Mouse (Mus musculus) lung, postnatal 36 days (tissue): ENCODE measurements around the gene Gemin5.
"Not testable (repeated sequence)": the region's sequence is repeated elsewhere in the genome, so short reads cannot be mapped to it uniquely, and the experiment has no call there.

ENCODE experiments used
- DNase-seq: peaks from one replicate; pipeline ENCODE4 v3.0.0; 2022; ENCODE audit warnings: mixed read lengths

Gene Gemin5

DNA sequence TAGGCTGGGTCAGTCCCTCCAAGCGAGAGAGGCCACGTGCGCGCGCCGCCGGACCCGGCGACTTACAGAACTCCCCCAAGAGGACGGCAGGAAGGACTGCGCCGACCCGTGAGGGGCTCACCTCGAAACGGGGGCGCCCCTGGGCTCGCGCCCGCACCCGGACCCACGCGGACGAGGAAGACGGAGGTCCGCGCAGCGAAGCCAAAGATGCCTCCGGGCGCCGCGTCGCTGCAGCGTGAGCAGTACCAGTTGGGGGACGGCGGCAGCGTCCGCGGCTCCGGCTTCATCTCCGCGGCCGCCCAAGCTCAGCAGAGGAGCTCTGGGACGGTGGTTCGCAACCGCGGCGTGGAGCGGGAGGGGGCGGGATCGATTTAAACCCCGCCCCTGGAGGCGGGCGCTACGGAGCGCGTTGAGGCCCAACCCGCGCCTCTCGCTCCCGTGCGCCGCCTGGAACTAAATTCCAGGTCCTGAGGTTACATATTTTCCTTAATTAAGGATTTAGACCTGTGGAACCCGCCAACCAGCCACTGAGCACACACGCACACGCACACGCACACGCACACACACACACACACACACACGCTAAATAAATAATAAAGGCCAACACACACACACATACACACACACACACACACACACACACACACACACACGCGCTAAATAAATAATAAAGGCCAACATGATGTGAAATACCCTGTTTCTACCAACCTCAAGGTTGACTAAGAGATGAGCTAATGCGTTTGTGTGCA, at the start of gene Gemin5:
TSS of gene Gemin5 (minus strand) at position 373 of the 749 bp plus-strand sequence.
- DNase-seq: peak; percentile 79

DNA sequence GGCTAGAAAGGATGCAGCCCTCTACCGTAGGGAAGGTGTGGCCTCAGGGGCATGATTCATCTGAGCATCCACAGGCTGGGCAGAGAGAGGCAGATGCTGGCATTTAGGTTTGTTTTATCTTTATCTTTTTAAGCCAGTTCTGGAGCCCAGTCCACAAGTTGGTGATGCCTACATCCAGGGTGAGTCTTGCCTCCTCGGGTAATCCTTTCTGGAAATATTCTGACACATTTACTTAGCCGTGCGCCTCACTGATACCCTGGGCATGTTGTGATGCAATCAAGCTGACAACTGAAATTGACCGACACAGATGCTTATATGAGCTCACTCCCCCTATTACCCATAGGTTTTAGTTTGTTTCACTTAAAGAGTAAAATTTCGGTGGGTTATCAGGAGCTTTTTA, 48.5 kb upstream of the Gemin5 start:
- DNase-seq: no peak

DNA sequence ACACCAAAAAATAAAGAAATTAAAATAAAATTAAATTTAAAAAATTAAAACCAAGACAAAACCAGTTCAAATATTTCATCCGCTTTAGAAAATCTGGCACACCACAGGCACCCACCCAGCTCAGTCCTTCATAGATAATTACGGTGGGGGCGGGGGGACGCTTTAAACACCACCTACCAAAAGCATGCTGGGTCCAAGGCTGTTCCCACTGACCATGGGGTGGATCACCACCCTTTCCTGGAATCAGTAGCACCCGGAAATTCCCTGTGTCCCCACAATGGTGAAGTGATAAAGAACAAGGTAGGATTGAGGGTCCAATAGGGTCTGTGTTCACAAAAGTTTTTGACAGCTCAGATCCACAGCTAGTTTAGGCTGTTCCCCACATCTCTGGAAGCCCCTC, 47.5 kb upstream of the Gemin5 start:
- no peak for DNase-seq

DNA sequence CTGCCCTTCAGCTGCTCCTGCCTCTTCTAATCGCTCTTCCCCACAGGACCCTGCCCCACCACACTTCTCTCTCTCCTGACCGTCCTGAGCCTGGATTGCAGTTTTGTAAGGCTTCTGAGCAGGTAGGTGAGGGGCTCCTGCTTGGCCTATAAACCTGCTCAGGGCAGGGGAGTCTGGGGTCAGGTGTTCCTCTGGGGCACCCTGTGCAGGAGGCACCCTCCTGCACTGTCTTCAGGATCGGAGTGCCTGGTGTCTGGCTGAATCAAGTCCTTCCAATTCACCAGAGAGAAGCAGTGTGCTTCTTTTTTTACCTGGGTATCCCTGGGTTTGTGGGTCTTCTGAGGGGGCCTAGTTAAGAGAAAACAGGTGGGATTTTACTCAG, 46.7 kb upstream of the Gemin5 start:
- DNase-seq: not testable (repeated sequence)

DNA sequence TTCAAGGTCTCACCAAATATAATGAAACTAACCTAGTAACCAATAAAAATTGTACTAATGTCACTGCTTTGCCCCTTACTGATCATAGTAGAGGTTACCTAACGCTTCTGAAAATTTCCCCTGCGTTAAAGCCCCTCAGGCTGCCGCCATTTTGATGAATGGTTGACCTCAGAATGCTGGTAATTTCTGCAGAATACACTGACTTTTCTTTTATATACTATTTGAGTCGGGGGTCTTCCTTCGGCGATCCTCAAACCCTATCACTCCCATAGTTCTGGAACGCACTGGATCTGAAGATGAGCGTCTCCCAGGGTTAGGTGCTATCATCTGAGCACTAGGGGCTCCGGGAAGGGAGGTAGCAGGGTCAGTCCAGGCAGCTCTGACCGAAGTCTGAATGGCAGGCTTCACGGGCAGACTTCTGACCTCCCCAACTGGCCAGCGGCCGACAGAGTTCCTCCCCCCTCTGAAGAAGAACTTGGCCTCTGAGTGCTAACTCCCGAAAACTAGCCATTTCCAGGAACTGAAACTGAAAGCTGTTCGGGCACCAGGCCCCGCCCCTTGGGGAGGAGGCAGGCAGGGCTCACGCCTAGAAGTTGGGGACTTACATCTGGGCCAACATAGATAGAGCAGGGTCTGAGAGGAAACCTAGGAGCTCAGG, 46.2 kb upstream of the Gemin5 start:
- peak; percentile 95 for DNase-seq

DNA sequence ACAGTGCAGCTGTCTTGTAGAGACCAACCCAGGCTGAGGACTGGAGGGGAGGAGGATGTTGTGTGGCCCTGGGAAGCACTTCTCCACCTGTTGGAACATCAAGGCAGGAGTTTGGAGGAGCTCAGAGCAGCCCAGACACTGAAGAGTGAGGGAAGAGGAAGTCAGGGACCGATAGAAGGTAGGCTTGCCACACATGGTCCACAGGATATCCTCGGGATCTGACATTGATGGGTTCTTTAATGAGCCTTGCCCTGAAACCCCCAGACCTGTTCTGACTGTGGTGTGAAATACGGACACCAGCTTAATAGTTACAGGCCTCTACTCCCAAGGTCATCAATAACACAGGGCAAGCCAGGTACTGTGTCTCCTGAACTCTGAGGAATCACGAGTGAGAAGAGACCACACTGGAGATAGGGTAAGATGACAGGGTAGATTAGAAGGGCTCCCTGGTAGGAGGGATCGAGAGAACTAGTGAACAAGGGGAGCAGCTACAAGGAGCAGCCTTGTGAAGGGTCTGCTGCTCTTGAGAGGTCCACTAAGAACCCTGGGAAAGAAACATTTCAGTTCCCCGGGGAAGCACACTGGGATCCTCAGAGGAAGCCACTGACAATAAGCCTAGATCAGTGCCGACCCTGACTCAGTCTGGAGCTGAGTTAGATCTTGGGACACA, 45.5 kb upstream of the Gemin5 start:
- no peak for DNase-seq

DNA sequence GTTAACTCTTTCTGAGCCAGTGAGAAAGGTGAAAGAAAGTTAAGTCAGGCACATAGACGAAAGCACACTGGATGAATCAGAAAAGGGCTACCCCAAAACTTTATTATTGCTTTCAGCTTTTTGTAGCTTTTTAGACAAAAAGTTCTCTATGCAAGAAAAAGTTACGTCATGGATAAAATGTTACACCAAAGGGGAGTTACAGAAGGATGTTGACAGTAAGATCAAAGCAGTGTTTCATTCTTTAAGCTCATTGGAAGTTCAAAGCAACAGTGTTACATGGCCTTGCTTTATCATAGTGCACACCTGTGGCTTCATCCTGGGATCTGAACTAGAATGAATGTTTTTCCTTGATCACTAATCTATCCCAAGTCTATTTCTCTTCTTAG, 43.3 kb upstream of the Gemin5 start:
- DNase-seq: no peak

DNA sequence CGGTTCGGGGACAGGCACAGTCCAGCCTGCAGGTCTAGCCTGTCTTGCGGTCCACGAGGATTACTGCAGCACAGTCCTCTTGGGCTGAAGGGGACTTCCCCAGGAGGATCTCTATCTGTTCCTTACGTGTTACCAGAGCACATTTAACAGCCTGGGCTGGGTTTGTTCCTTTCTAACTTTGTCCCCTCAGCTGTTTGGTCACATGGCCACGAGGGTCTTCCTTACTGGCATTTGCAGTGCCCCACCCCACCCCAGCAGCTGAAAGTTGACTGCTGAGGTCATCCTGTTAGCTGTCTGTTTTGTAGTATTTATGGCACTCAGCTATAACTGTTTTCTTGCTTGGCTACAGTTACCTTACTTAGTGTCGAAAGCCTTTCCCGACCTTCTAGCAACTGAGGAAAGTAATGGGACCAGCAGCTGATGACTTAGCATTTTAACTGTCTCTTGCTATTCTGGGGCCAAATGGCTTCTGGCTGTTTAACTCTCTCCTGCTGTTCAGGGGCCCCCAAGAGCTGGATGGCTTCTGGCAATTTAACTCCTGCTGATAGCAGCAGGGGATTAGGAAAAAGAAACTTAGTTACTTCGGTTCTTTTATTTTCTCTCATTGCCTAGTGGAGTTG, 42.8 kb upstream of the Gemin5 start:
- no peak for DNase-seq

DNA sequence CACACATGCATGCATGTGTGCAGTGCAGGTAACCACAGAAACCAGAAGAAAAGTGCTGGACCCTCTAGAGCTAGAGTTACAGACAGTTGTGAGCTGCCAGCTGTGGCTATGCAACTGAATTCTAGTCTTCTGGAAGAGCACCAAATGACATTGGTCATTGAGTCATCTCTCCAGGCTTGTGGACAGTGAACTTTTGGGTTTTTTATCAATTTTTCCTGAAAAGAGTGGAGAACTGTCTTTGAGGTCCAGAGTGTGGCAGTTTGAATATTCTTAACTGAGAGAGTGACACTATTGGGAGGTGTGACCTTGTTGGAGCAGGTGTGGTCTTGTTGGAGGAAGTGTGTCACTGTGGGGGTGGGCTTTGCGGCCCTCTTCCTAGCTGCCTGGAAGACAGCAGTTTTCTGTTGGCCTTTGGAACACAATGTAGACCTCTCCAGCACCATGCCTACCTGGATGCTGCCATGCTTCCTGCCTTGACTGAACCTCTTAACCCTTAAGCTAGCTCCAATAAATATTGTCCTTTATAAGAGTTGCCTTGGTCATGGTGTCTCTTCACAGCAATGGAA, 42.1 kb upstream of the Gemin5 start:
- no peak for DNase-seq

DNA sequence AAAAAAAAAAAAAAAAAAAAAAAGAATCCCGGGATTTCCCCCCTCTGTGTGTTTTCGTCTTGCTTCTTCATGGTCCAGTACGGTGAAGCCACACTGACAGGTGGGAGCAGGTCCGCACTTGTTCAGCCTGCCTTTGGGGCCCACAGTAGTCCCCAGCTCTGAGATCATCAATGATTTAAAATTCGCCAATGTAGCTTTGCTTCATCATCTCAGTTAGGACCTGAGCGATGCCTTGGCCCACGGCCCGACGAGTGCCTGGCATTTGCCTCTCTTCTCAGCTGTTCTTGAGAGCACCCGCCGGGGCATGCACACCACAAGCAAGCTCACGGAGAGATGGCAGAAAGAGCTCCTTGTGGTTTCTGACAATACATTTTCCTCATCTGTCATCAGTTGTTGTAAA, 32.7 kb upstream of the Gemin5 start:
- DNase-seq: no peak

DNA sequence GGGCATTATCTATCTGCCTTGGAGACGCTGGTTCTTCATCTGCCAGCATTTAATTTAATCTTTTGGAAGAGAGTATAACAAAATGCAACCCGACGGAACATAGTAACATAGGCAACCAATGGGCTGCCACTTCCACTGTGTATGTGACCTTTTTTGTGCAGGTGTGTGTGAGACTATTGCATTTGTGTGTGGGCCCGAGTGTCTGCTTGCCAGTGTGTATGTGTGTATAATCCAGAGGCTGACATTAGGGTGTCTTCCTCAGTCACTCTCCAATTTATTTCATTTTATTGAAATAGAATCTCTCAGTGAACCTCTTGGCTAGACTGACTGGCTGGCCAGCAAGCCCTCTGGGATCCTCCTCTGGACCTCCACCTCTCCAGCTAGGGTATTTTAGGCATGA, 31.9 kb upstream of the Gemin5 start:
- no peak for DNase-seq

DNA sequence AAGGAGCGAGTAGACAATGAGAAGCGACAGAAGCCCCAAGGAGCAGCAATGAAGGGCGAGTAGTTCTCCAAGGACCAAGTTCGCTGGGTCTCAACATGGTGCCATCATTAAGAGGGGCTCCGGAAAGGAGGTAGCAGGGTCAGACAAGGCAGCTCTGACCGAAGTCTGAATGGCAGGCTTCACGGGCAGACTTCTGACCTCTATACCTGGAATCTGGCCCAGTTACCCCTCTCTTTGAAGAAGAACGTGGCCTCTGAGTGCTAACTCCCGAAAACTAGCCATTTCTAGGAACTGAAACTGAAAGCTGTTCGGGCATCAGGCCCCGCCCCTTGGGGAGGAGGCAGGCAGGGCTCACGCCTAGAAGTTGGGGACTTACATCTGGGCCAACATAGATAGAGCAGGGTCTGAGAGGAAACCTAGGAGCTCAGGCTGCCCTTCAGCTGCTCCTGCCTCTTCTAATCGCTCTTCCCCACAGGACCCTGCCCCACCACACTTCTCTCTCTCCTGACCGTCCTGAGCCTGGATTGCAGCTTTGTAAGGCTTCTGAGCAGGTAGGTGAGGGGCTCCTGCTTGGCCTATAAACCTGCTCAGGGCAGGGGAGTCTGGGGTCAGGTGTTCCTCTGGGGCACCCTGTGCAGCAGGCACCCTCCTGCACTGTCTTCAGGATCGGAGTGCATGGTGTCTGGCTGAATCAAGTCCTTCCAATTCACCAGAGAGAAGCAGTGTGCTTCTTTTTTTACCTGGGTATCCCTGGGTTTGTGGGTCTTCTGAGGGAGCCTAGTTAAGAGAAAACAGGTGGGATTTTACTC, 31.1 kb upstream of the Gemin5 start, which contains the start of the genes Igtp and Irgm2:
TSS of gene Igtp (plus strand) at position 328 of the 809 bp plus-strand sequence.
TSS of gene Irgm2 (plus strand) at position 390 of the 809 bp plus-strand sequence.
- DNase-seq: peak; percentile 92

DNA sequence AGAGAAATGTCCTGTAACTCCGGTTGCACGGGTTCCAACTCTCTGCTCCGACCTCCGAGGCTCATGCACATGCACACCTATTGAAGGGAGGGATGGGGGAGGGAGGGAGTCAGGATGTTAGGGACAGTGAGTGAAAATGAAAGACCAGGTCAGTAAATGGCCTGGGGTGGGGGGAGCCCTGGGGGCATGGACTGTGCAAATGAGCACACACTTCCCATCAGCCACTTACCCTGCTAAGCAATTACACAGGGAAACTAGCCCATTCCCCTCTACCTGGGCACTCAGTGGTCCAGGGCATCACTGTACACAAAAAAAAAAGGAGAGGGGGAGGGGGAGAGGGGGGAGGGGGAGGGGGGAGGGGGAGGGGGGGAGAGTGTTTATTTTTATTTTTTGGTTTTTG, 30.3 kb upstream of the Gemin5 start:
- DNase-seq: no peak

DNA sequence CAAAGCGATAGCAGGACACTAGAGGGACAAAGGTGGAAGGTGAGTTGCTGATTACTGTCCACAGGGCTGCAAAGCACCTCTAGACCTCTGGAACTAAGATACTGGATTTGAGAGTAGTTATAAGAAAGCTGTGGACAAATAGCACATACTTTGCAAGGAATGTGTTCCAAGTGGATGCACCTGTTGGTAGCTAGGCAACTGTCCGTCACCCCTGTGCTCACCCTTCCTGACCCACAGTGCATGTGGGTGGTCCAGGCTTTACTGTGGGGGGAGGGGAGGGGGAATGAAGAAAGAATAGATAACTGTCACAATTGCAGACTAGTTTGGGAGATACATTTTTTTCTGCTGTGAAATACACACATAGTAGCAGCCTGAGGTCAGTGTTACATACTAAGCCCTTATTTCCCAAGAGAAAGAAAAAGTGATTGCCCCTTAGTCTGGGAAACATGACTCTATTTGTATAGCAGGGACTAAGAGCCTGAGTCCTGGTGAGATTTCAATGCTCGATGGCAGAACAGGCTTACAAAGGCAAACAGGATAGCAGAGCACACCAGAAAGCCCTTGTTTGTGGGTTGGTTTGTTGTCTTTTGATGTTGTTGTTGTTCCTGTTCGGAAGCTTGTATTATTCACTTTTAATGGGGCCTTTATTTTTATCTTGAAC, 25.7 kb upstream of the Gemin5 start:
- no peak for DNase-seq

DNA sequence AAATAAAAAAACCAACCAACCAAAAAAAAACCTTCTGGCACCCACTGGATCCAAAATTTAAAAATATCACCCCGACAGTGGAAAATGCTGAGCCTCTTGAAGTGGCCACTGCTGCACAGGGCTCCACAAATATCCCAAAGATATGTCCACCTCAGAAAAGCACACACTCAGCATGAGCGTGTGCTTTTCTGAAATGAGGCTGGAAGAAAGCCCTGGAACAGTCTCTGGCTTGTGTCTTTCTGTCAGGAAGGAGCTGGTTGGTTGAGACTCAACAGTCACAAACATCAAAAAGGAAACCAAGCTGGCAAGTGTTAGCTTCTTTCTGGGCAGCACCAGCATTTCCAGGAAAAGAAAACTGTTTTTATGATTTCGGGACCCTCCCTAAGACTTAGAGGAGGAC, 25.0 kb upstream of the Gemin5 start:
- no peak for DNase-seq

DNA sequence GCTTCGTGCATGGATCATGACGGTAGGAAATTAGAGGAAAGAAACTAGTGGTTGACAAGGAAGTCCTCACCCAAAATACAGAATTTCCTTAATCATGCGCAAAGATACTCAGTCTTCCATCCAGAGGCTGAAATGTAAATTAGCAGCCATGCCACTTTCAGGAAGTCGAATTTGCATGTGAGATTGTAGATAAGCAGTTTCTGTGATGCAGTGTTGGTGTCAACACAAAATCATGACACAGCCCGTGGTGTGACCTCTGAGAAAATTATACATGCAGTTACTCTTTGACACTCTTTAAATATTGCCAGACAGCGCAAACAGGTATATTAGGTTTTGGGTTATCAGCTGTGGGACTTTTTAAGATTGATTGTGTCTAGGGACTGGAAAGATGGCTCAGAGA, 21.3 kb upstream of the Gemin5 start:
- DNase-seq: no peak

DNA sequence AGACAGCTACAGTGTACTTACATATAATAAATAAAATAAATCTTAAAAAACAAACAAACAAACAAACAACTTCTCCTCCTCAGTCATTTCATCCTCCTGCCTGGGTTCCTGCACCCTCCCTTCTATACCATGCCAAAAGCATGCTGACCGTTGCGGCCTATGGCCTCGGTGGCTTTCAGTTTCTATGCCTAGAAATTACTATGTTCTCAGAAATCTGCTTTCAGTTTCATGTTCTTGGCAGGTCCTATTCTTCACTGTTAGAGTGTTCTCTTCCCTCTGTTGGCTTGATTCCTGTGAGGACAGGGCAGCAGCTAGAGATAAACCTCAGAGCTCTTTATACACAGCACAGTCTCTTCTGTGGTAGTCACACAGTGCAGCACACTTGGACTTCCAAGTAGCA, 15.2 kb upstream of the Gemin5 start:
- DNase-seq: peak; percentile 15

DNA sequence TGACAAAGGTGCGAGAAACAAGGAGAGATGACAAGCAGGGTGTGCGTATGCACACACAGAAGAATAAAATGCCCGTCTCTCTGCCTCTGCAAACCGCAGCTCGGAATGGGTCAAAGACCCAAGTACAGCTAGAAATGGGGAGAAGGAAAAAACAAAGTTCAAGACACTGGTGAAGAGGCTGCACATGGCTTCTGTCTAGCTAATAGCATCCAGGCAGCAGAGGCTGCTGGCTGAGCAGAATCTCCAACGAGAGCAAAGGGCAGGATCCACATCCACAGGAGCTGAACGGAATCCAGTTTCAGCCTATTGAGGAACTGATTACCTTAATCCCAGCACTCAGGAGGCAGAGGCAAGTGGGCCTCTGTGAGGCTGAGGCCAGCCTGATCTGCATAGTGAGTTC, 12.4 kb upstream of the Gemin5 start:
- DNase-seq: no peak

DNA sequence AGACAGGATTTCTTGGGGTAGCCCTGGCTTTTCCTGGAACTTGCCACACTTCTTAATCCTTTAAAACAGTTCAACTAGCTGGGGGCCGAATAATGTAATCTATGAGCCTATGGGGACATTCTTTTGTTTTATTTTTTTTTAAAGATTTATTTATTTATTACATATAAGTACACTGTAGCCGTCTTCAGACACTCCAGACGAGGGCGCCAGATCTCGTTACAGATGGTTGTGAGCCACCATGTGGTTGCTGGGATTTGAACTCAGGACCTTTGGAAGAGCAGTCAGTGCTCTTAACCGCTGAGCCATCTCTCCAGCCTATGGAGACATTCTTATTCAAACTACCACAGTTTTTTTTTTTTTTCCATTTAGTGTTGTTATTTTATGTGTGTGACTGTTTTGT, 11.6 kb upstream of the Gemin5 start:
- DNase-seq: peak; percentile 32

DNA sequence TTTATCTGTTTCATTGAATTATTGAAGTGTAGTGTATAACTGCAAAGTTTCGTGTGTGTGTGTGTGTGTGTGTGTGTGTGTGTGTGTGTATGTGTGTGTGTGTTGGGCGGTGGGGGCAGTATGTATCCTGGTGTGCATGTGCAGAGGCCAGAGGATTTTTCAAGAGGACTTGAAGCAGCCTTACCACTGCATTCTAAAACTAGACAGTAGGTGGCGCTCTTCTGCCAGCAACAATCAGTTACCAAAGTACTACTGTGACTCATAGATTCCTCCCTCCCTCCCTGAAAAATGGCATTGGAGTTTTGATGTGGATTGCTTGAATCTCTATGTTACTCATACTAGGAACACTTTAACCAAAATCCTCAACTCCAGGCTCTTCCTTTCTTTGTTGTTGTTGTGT, 11.2 kb upstream of the Gemin5 start:
- DNase-seq: peak; percentile 95

DNA sequence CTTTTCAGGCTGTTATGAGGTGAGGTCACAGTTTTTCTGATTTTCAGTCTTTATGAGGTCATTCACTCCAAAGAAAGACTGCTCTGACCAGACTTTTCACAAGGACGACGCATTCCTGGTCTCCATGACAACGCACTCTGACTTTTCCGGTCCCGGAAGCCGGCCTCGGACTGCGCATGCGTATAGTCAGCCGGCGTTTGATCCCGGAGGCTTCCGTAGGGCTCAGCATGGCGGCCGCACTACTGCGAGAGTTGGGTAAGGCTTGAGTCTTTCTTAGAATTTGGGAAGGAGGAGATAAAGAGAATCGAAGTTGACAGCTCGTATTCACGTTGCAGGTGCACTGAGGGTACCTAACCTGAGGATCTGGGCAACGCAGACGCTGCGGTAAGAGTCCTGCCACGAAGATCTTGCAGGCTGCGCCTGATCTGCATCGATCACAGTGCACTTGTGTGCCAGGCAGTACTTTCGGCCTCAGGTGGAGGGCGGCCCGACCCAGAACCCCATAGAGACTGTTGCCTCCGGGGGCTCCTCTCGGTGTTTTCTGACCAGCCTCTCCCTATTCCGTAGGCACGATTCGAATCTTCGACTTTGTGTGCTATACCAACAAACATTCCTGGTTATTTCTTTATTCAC, 3.2 kb upstream of the Gemin5 start, which contains the start of gene Mrpl22:
TSS of gene Mrpl22 (plus strand) at position 203 of the 633 bp plus-strand sequence.
- peak; percentile 98 for DNase-seq
